Mouse (Mus musculus): ENCODE data around the gene Faim2. TPM values are rescaled to one million over a fixed set of nuclear protein-coding genes. Genes with fewer than 3 reads are reported as not detected.
A peak's percentile ranks its signal among the peaks of the same experiment; 100 is the strongest.

Gene Faim2
- polyA plus RNA-seq, 1 experiment from 2014 or later, result 17.9 TPM

DNA sequence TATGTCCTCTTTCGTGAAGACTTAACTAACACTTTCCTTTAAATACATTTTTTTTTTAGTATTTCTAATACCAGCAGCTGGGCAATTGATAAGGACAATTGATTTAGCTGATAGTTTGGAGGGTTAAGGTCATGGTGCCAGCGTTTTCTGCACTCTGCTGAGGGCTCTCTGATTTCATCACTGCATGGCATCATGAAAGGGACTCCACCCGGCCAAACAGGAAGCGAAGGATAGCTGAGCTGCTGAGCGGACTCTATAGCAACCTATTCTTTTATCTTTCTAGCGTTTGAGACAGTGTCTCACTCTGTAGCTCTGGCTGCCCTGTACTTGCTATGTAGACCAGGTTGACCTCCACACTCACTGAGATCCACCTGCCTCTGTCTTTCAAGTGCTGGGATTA is 43.2 kb downstream of the Faim2 start:
- no peak overlapping the region for H3K4me3 ChIP-seq (replicated peaks; ENCODE audit: low read depth, low read length)
- no peak overlapping the region for H3K27ac ChIP-seq (replicated peaks; ENCODE audit: low read depth, low read length)
- no peak for ATAC-seq (ENCODE audit: low FRiP score, low TSS enrichment)
- no peaks in the 10 kb centered on the region for H3K9me3 ChIP-seq (ENCODE audit: control insufficient read depth, low read length)
- no peaks in the 10 kb centered on the region for H3K4me1 ChIP-seq (ENCODE audit: control insufficient read depth, insufficient read depth, low read length)
- no peak overlapping the region for H3K9ac ChIP-seq (replicated peaks; ENCODE audit: low read length)
- WGBS, result 73% methylated on average over 6 of the region's 6 CpGs
- no peaks in the 10 kb centered on the region for H3K27me3 ChIP-seq (ENCODE audit: control insufficient read depth, insufficient read depth, low read length)
- H3K4me2 ChIP-seq (ENCODE audit: low read length), result no peak overlapping the region
- no peak for DNase-seq
- H3K36me3 ChIP-seq (ENCODE audit: control insufficient read depth, insufficient read depth, low read length), result no peaks in the 10 kb centered on the region

DNA sequence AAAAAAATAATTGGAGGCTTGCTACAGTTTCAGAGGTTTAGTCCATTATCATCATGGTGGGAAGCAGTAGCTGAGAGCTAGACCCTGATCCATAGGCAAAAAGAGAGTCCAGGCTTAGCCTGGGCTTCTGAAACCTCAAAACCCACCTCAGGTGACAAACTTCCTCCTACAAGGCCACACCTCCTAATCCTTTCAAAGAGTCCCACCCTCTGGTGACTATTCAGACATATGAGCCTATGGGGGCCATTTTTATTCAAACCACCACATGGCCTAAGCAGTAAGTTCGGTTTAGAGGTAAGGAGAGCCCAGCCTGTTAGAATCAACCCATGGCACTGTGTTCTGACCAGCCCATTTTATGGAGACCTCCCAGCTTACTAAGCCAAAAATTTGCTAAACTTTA is 52.2 kb downstream of the Faim2 start:
- Histone ChIP-seq H3K9ac (replicated peaks; ENCODE audit: low read length) (no peak overlapping the region), H3K27me3 (ENCODE audit: control insufficient read depth, insufficient read depth, low read length) (no peaks in the 10 kb centered on the region), H3K27ac (replicated peaks; ENCODE audit: low read depth, low read length) (no peak overlapping the region), H3K4me2 (ENCODE audit: low read length) (no peak overlapping the region), H3K4me1 (ENCODE audit: control insufficient read depth, insufficient read depth, low read length) (peaks cover 13% of the 10 kb centered on the region; the same call in 1 of the 2 replicates), H3K9me3 (ENCODE audit: control insufficient read depth, low read length) (no peaks in the 10 kb centered on the region), H3K36me3 (ENCODE audit: control insufficient read depth, insufficient read depth, low read length) (no peaks in the 10 kb centered on the region), H3K4me3 (replicated peaks; ENCODE audit: low read depth, low read length) (no peak overlapping the region)
- whole genome bisulfite sequencing, result 87% methylated on average over 1 of the region's 1 CpGs
- DNase-seq (no peak), ATAC-seq (ENCODE audit: low FRiP score, low TSS enrichment) (no peak)

- Histone ChIP-seq H3K9ac (replicated peaks; ENCODE audit: low read length) (peak within 1 kb of the TSS; percentile 82), H3K4me3 (replicated peaks; ENCODE audit: low read depth, low read length) (peak within 1 kb of the TSS; percentile 80), H3K9me3 (ENCODE audit: control insufficient read depth, low read length) (no peaks in the 10 kb centered on the region), H3K36me3 (ENCODE audit: control insufficient read depth, insufficient read depth, low read length) (no peaks in the 10 kb centered on the region), H3K4me1 (ENCODE audit: control insufficient read depth, insufficient read depth, low read length) (peaks cover 13% of the 10 kb centered on the region; the same call in 1 of the 2 replicates), H3K27ac (replicated peaks; ENCODE audit: low read depth, low read length) (peak within 1 kb of the TSS; percentile 78), H3K4me2 (ENCODE audit: low read length) (peak within 1 kb of the TSS; percentile 77), H3K27me3 (ENCODE audit: control insufficient read depth, insufficient read depth, low read length) (no peaks in the 10 kb centered on the region)
- under 1% methylated on average over 26 of the region's 26 CpGs for WGBS
- ATAC-seq (ENCODE audit: low FRiP score, low TSS enrichment) (peak; percentile 83), DNase-seq (peak; percentile 96)
Observed at GRCm38 (mm10) chr15:99474576-99474926, 53.4 kb downstream of the Faim2 start, which contains the start of gene Bcdin3d. Bcdin3d (minus strand) TSS chr15:99474730.

GRCm38 (mm10) chr15:99473801-99474575 is 54.0 kb downstream of the Faim2 start:
- peak overlapping the region; percentile 77 for H3K4me2 ChIP-seq (ENCODE audit: low read length)
- 7% methylated on average over 38 of the region's 38 CpGs for WGBS
- DNase-seq, result peak; percentile 79
- peak overlapping the region; percentile 80 for H3K4me3 ChIP-seq (replicated peaks; ENCODE audit: low read depth, low read length)
- H3K27ac ChIP-seq (replicated peaks; ENCODE audit: low read depth, low read length), result peak overlapping the region; percentile 78
- H3K27me3 ChIP-seq (ENCODE audit: control insufficient read depth, insufficient read depth, low read length), result no peaks in the 10 kb centered on the region
- H3K9me3 ChIP-seq (ENCODE audit: control insufficient read depth, low read length), result no peaks in the 10 kb centered on the region
- peaks cover 13% of the 10 kb centered on the region; the same call in 1 of the 2 replicates for H3K4me1 ChIP-seq (ENCODE audit: control insufficient read depth, insufficient read depth, low read length)
- peak; percentile 77 for ATAC-seq (ENCODE audit: low FRiP score, low TSS enrichment)
- no peaks in the 10 kb centered on the region for H3K36me3 ChIP-seq (ENCODE audit: control insufficient read depth, insufficient read depth, low read length)
- peak overlapping the region; percentile 82 for H3K9ac ChIP-seq (replicated peaks; ENCODE audit: low read length)

DNA sequence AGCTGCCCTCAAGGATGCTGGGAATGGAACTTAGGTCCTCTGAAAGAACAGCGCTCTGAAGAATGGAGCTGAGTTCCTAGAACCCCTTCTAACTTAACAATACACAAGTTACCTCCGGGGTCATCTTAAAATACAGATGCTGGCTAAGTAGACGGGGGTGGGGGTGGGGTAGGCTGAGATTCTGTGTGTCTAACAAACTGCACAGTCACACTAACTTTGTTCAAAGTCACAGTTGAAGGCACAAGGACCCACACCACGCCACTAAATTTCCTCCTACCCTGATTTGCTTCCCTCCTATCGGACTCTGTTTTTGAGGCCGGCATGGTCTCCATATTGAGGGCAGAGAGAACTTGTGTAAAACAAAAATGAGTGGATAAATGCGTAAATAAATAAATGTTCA is 55.0 kb downstream of the Faim2 start:
- no peak overlapping the region for H3K4me2 ChIP-seq (ENCODE audit: low read length)
- ATAC-seq (ENCODE audit: low FRiP score, low TSS enrichment), result no peak
- no peak for DNase-seq

DNA sequence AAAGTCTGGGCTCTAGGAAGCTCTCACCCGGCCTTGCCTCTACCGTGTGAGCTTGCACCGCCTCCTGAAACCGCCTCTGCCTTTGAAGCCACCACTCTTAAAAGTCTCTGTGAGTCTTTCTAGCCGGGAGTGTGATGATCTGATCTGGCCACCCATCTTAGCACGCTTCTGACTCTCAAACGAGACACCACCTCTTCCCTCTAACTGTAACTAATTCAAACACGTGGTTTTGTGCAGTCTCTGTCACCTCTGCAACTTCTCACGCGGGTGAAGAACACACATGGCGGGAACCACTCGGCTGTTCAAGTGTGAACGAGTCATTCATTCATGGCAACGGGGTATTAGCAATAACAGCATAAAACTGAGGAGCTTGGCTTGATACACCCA is 56.3 kb downstream of the Faim2 start:
- WGBS, result 80% methylated on average over 14 of the region's 14 CpGs
- Histone ChIP-seq H3K27ac (replicated peaks; ENCODE audit: low read depth, low read length) (no peak overlapping the region), H3K4me3 (replicated peaks; ENCODE audit: low read depth, low read length) (no peak overlapping the region), H3K9me3 (ENCODE audit: control insufficient read depth, low read length) (no peaks in the 10 kb centered on the region), H3K4me2 (ENCODE audit: low read length) (no peak overlapping the region), H3K4me1 (ENCODE audit: control insufficient read depth, insufficient read depth, low read length) (peaks cover 13% of the 10 kb centered on the region; the same call in 1 of the 2 replicates), H3K9ac (replicated peaks; ENCODE audit: low read length) (no peak overlapping the region), H3K36me3 (ENCODE audit: control insufficient read depth, insufficient read depth, low read length) (no peaks in the 10 kb centered on the region), H3K27me3 (ENCODE audit: control insufficient read depth, insufficient read depth, low read length) (no peaks in the 10 kb centered on the region)
- DNase-seq (no peak), ATAC-seq (ENCODE audit: low FRiP score, low TSS enrichment) (no peak)

More for the DNA sequence above, 55.0 kb downstream of the Faim2 start:
- Histone ChIP-seq H3K27ac (replicated peaks; ENCODE audit: low read depth, low read length) (no peak overlapping the region), H3K4me3 (replicated peaks; ENCODE audit: low read depth, low read length) (no peak overlapping the region), H3K9ac (replicated peaks; ENCODE audit: low read length) (no peak overlapping the region), H3K36me3 (ENCODE audit: control insufficient read depth, insufficient read depth, low read length) (no peaks in the 10 kb centered on the region), H3K4me1 (ENCODE audit: control insufficient read depth, insufficient read depth, low read length) (peaks cover 13% of the 10 kb centered on the region; the same call in 1 of the 2 replicates), H3K27me3 (ENCODE audit: control insufficient read depth, insufficient read depth, low read length) (no peaks in the 10 kb centered on the region), H3K9me3 (ENCODE audit: control insufficient read depth, low read length) (no peaks in the 10 kb centered on the region)
- WGBS, result 91% methylated on average over 7 of the region's 7 CpGs

GRCm38 (mm10) chr15:99470971-99471676 is 56.8 kb downstream of the Faim2 start:
- no peaks in the 10 kb centered on the region for H3K36me3 ChIP-seq (ENCODE audit: control insufficient read depth, insufficient read depth, low read length)
- ATAC-seq (ENCODE audit: low FRiP score, low TSS enrichment) (no peak), DNase-seq (peak; percentile 78)
- no peaks in the 10 kb centered on the region for H3K27me3 ChIP-seq (ENCODE audit: control insufficient read depth, insufficient read depth, low read length)
- WGBS, result 62% methylated on average over 17 of the region's 17 CpGs
- peaks cover 13% of the 10 kb centered on the region; the same call in 1 of the 2 replicates for H3K4me1 ChIP-seq (ENCODE audit: control insufficient read depth, insufficient read depth, low read length)
- no peaks in the 10 kb centered on the region for H3K9me3 ChIP-seq (ENCODE audit: control insufficient read depth, low read length)
- H3K4me2 ChIP-seq (ENCODE audit: low read length), result 0 out of 2 replicates have a peak overlapping the region, but pooled peaks have one; percentile 2
- no peak overlapping the region; the same call in 1 of the 2 replicates for H3K27ac ChIP-seq (replicated peaks; ENCODE audit: low read depth, low read length)
- no peak overlapping the region for H3K9ac ChIP-seq (replicated peaks; ENCODE audit: low read length)
- H3K4me3 ChIP-seq (replicated peaks; ENCODE audit: low read depth, low read length), result no peak overlapping the region

GRCm38 (mm10) chr15:99470224-99470761 is 57.7 kb downstream of the Faim2 start:
- Histone ChIP-seq H3K9ac (replicated peaks; ENCODE audit: low read length) (no peak overlapping the region), H3K9me3 (ENCODE audit: control insufficient read depth, low read length) (no peaks in the 10 kb centered on the region), H3K27ac (replicated peaks; ENCODE audit: low read depth, low read length) (no peak overlapping the region; the same call in 1 of the 2 replicates), H3K27me3 (ENCODE audit: control insufficient read depth, insufficient read depth, low read length) (no peaks in the 10 kb centered on the region), H3K4me1 (ENCODE audit: control insufficient read depth, insufficient read depth, low read length) (peaks cover 13% of the 10 kb centered on the region; the same call in 1 of the 2 replicates), H3K36me3 (ENCODE audit: control insufficient read depth, insufficient read depth, low read length) (no peaks in the 10 kb centered on the region), H3K4me2 (ENCODE audit: low read length) (no peak overlapping the region), H3K4me3 (replicated peaks; ENCODE audit: low read depth, low read length) (no peak overlapping the region)
- WGBS, result 90% methylated on average over 31 of the region's 31 CpGs
- DNase-seq, result no peak
- no peak for ATAC-seq (ENCODE audit: low FRiP score, low TSS enrichment)

All from midbrain, embryonic 14.5 days (tissue).